Mouse (Mus musculus): ENCODE measurements around the gene Rbbp5. TPM values are rescaled to one million over a fixed set of nuclear protein-coding genes. Genes with fewer than 3 reads are reported as not detected.

Gene Rbbp5
- total and polyA plus RNA-seq, 2 experiments from 2014 or later = 24.7 to 33.7 TPM

DNA sequence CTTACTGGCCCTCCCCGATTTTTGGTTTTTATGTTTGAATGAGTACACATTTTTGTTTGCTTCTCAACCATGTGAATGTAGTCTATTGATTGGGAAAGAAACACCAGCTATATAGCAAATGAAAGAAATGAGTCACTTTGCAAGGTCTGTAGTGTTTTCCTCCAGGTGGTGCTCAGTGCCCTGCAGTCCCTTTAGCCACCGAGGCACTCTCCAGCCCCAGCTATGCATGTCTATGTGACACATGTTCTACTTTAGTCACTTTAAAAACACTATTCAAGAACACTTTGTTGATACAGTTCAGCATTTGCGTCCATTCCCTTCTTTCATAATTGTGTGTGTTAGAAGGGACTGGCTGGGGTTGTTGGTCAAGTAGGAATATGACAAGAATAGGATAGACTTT, 6.1 kb downstream of the Rbbp5 start:
- 94% methylated on average over 3 of the region's 3 CpGs for WGBS

DNA sequence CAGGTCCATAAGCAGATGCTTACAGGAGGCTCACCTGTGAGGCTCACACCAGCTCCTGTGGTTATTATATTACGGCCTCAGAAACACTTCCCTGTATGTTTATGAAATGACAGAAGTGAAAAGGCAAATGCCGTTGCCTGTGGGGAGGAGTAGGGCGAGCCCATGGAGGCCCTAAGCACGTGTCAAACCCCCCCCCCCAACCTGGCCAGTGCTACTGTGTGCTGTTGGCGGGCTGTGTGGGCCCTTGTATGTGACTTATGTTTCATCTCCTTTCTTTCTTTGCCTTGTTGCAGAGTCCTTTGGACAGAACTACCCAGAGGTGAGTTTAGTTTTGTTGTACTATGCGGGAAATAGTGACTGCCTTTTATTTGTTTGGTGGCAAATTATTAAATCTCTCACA, 6.6 kb downstream of the Rbbp5 start:
- no peak for TF ChIP-seq CTCF (IDR thresholded peaks at IDR 0.05; ENCODE audit: low read depth)
- Histone ChIP-seq H3K4me3 (ENCODE audit: low read depth, low read length) (no peak overlapping the region), H3K9me3 (ENCODE audit: low read length) (no peaks in the 10 kb centered on the region), H3K27me3 (ENCODE audit: insufficient read depth, low read length) (no peaks in the 10 kb centered on the region), H3K36me3 (ENCODE audit: insufficient read depth) (peaks cover 4% of the 10 kb centered on the region; the same call in 1 of the 2 replicates), H3K4me1 (ENCODE audit: insufficient read depth) (peaks cover 2% of the 10 kb centered on the region; the same call in 1 of the 2 replicates), H3K9ac (no peak overlapping the region), H3K4me2 (ENCODE audit: low read depth) (no peak overlapping the region), H3K27ac (ENCODE audit: low read depth, low read length) (no peak overlapping the region)
- WGBS = 90% methylated on average over 6 of the region's 6 CpGs
- ATAC-seq = no peak
- DNase-seq = no peak

More for the DNA sequence above, 6.1 kb downstream of the Rbbp5 start:
- TF ChIP-seq CTCF (IDR thresholded peaks at IDR 0.05; ENCODE audit: low read depth) = no peak
- Histone ChIP-seq H3K36me3 (ENCODE audit: insufficient read depth) (peaks cover 2% of the 10 kb centered on the region; the same call in 1 of the 2 replicates), H3K4me2 (ENCODE audit: low read depth) (no peak overlapping the region), H3K4me3 (ENCODE audit: low read depth, low read length) (no peak overlapping the region), H3K27me3 (ENCODE audit: insufficient read depth, low read length) (no peaks in the 10 kb centered on the region), H3K27ac (ENCODE audit: low read depth, low read length) (no peak overlapping the region), H3K9ac (no peak overlapping the region), H3K9me3 (ENCODE audit: low read length) (no peaks in the 10 kb centered on the region), H3K4me1 (ENCODE audit: insufficient read depth) (peaks cover 7% of the 10 kb centered on the region; the same call in 1 of the 2 replicates)
- ATAC-seq (no peak), DNase-seq (no peak)

DNA sequence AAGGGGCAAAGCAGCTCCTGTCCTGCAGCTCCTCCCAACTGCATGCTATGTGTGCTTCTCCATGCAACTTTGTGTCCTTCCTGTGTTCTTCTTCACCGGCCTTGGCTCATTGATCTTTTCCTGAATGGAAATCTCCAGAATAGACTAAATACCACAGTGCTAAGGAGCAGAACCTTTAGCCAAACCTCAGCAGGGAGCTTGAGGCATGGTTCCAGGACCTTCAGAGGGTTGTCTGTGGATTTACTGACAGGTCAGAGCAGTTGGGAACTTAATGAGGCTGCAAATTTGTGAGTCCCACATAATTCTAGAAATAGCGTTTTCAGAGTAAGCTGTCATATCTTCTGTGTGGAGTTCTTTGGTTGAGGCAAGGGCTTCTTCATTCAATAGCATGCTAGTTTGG, 23.4 kb downstream of the Rbbp5 start:
- WGBS = 87% methylated on average over 2 of the region's 2 CpGs
- H3K27me3 ChIP-seq (ENCODE audit: insufficient read depth, low read length) = no peaks in the 10 kb centered on the region
- ATAC-seq (no peak), DNase-seq (no peak)
- H3K4me3 ChIP-seq (ENCODE audit: low read depth, low read length) = no peak overlapping the region
- H3K9ac ChIP-seq = no peak overlapping the region
- H3K9me3 ChIP-seq (ENCODE audit: low read length) = no peaks in the 10 kb centered on the region
- H3K4me2 ChIP-seq (ENCODE audit: low read depth) = no peak overlapping the region
- no peak overlapping the region for H3K27ac ChIP-seq (ENCODE audit: low read depth, low read length)
- TF ChIP-seq CTCF (IDR thresholded peaks at IDR 0.05; ENCODE audit: low read depth) = no peak
- H3K36me3 ChIP-seq (ENCODE audit: insufficient read depth) = peaks cover 69% of the 10 kb centered on the region
- no peaks in the 10 kb centered on the region for H3K4me1 ChIP-seq (ENCODE audit: insufficient read depth)

DNA sequence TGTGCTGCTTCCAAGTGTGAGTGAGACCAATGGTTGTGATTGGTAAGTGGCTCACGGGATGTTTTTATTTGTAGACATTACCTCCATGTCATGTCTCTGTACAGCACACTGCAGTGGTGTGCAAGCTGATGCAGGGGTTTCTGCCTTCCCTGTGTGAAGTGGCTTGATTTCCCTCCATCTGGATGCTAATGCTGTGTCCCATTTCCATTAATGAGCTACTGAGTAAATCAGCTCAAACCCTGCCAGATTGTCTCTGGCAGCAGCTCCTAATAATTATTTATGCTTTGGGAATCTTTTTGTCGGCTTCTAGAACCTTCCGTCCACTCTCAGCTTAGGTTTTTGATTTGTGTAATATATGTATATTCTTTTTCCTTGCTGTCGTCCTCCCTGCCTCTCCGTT, 28.0 kb downstream of the Rbbp5 start:
- H3K4me3 ChIP-seq (ENCODE audit: low read depth, low read length) = no peak overlapping the region
- WGBS = 55% methylated on average over 5 of the region's 5 CpGs
- ATAC-seq (peak; percentile 69; the same call in 1 of the 2 replicates), DNase-seq (peak; percentile 56)
- peak overlapping the region; percentile 1; the same call in 1 of the 2 replicates for H3K27ac ChIP-seq (ENCODE audit: low read depth, low read length)
- H3K9ac ChIP-seq = no peak overlapping the region
- H3K36me3 ChIP-seq (ENCODE audit: insufficient read depth) = peaks cover 54% of the 10 kb centered on the region
- TF ChIP-seq CTCF (IDR thresholded peaks at IDR 0.05; ENCODE audit: low read depth) = no peak
- no peak overlapping the region for H3K4me2 ChIP-seq (ENCODE audit: low read depth)
- no peaks in the 10 kb centered on the region for H3K4me1 ChIP-seq (ENCODE audit: insufficient read depth)
- no peaks in the 10 kb centered on the region for H3K27me3 ChIP-seq (ENCODE audit: insufficient read depth, low read length)
- H3K9me3 ChIP-seq (ENCODE audit: low read length) = no peaks in the 10 kb centered on the region

DNA sequence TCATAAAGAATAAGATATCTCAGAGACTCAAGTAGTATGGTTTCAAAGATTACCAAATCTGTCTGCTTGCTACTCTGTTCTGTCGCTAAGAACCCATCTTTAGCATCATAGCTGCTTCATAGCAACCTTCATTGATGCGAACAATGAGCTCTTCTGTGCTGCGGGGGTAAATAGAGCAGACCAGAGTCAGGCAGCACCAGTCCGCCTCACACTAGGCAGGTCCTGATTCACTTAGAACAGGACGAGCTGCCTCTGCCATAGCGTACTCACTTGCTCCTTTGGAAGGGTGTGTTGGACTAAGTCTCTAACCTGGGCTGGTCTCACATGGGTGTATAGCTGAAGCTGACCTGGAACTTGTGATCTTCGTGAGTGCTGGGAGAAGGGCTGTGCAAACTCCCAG, 28.9 kb downstream of the Rbbp5 start, which contains the start of gene Tmem81:
Gene Tmem81, plus strand, starts transcription at position 173 of the 400 bp plus-strand sequence.
- DNase-seq (no peak), ATAC-seq (peak; percentile 38)
- Histone ChIP-seq H3K4me1 (ENCODE audit: insufficient read depth) (no peaks in the 10 kb centered on the region), H3K27ac (ENCODE audit: low read depth, low read length) (peak within 1 kb of the TSS; percentile 1; the same call in 1 of the 2 replicates), H3K4me3 (ENCODE audit: low read depth, low read length) (no peak within 1 kb of the TSS), H3K4me2 (ENCODE audit: low read depth) (no peak within 1 kb of the TSS), H3K27me3 (ENCODE audit: insufficient read depth, low read length) (no peaks in the 10 kb centered on the region), H3K36me3 (ENCODE audit: insufficient read depth) (peaks cover 45% of the 10 kb centered on the region), H3K9me3 (ENCODE audit: low read length) (no peaks in the 10 kb centered on the region), H3K9ac (no peak within 1 kb of the TSS)
- 71% methylated on average over 7 of the region's 7 CpGs for WGBS
- TF ChIP-seq CTCF (IDR thresholded peaks at IDR 0.05; ENCODE audit: low read depth) = no peak

DNA sequence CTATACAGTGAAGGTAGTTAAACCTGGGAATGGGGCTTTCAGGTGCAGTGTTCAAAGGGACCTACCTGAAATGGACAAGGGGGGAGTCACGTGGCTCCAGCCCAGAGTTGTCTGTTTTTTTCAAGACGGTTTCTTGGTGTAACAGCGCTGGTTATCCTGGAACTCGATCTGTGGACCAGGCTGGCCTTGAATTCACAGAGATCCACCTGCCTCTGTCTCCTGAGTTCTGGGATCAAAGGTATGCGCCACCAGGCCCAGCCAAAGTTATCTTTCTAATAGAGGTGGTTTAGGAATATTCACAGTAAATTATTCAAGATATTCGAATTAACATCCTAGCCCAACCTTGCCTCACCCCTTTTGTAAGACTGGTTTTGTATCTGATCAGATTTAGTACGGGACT, 29.5 kb downstream of the Rbbp5 start:
- H3K4me1 ChIP-seq (ENCODE audit: insufficient read depth) = no peaks in the 10 kb centered on the region
- no peaks in the 10 kb centered on the region for H3K27me3 ChIP-seq (ENCODE audit: insufficient read depth, low read length)
- 94% methylated on average over 7 of the region's 7 CpGs for WGBS
- TF ChIP-seq CTCF (IDR thresholded peaks at IDR 0.05; ENCODE audit: low read depth) = no peak
- no peak overlapping the region for H3K4me3 ChIP-seq (ENCODE audit: low read depth, low read length)
- H3K4me2 ChIP-seq (ENCODE audit: low read depth) = no peak overlapping the region
- H3K36me3 ChIP-seq (ENCODE audit: insufficient read depth) = peaks cover 43% of the 10 kb centered on the region
- no peak overlapping the region for H3K27ac ChIP-seq (ENCODE audit: low read depth, low read length)
- no peak overlapping the region for H3K9ac ChIP-seq
- no peaks in the 10 kb centered on the region for H3K9me3 ChIP-seq (ENCODE audit: low read length)
- DNase-seq (no peak), ATAC-seq (no peak)

DNA sequence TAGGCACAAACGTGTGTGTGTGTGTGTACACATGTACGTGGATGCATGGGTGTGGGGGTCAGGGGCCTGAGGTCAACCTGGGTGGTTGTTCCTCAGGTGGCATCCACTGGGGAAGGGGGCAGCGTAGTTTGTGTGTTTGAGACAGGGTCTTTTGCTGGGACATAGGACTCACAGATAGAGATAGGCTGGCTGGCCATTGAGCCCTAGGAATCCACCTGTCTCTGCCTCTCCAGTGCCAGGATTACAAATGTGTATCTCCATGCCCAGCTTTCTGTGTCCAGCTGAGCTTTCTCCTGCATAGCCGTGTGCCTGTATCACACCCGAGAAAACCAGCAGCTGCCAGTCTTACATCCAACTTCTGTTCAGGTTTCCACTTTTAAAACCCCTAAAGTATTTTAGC, 32.6 kb downstream of the Rbbp5 start:
- Histone ChIP-seq H3K4me1 (ENCODE audit: insufficient read depth) (no peaks in the 10 kb centered on the region), H3K27ac (ENCODE audit: low read depth, low read length) (no peak overlapping the region), H3K4me2 (ENCODE audit: low read depth) (no peak overlapping the region), H3K4me3 (ENCODE audit: low read depth, low read length) (no peak overlapping the region), H3K9ac (no peak overlapping the region), H3K27me3 (ENCODE audit: insufficient read depth, low read length) (no peaks in the 10 kb centered on the region), H3K36me3 (ENCODE audit: insufficient read depth) (peaks cover 32% of the 10 kb centered on the region), H3K9me3 (ENCODE audit: low read length) (no peaks in the 10 kb centered on the region)
- ATAC-seq (no peak), DNase-seq (no peak)
- no peak for TF ChIP-seq CTCF (IDR thresholded peaks at IDR 0.05; ENCODE audit: low read depth)
- 71% methylated on average over 5 of the region's 5 CpGs for WGBS
